Mouse (Mus musculus) gastrocnemius, postnatal 25 days (tissue): ENCODE data around the gene Chst15. TPM values are rescaled to one million over a fixed set of nuclear protein-coding genes. Genes with fewer than 3 reads are reported as not detected.

ENCODE experiments used
- DNase-seq: peaks from one replicate; pipeline ENCODE4 v3.0.0; 2022
- total RNA-seq, 2 experiments: library from RNA; stranded (reverse); gene quantifications; 1 replicate in 1 of 2; 2 replicates in 1 of 2; pipeline ENCODE4 v1.2.3; 2021

Chst15 gene
- total RNA-seq, 2 experiments from 2014 or later: 2.7 to 4.5 TPM

- DNase-seq: no peak
Observed at GRCm38 (mm10) chr7:132336781-132337180, 19.8 kb upstream of the Chst15 start.

- no peak for DNase-seq
Observed at GRCm38 (mm10) chr7:132335367-132335766, 18.3 kb upstream of the Chst15 start.

GRCm38 (mm10) chr7:132333078-132333477, 16.1 kb upstream of the Chst15 start:
- DNase-seq: no peak

- DNase-seq: no peak
Observed at GRCm38 (mm10) chr7:132332176-132332575, 15.1 kb upstream of the Chst15 start.

- no peak for DNase-seq
Observed at GRCm38 (mm10) chr7:132330179-132330578, 13.2 kb upstream of the Chst15 start.

GRCm38 (mm10) chr7:132328648-132329047, 11.6 kb upstream of the Chst15 start:
- no peak for DNase-seq

- DNase-seq: peak; percentile 36
Observed at GRCm38 (mm10) chr7:132325549-132326331, 8.7 kb upstream of the Chst15 start.

- DNase-seq: no peak
Observed at GRCm38 (mm10) chr7:132323430-132323829, 6.4 kb upstream of the Chst15 start.

- no peak for DNase-seq
Observed at GRCm38 (mm10) chr7:132321392-132321958, 4.4 kb upstream of the Chst15 start.

GRCm38 (mm10) chr7:132316101-132317035, 660 bp downstream of the Chst15 start:
- peak; percentile 57 for DNase-seq

GRCm38 (mm10) chr7:132315149-132316091, 1.6 kb downstream of the Chst15 start:
- peak; percentile 69 for DNase-seq

GRCm38 (mm10) chr7:132312396-132312795, 4.6 kb downstream of the Chst15 start:
- DNase-seq: no peak

- no peak for DNase-seq
Observed at GRCm38 (mm10) chr7:132308537-132309191, 8.4 kb downstream of the Chst15 start.

GRCm38 (mm10) chr7:132307722-132308271, 9.2 kb downstream of the Chst15 start:
- no peak for DNase-seq

- no peak for DNase-seq
Observed at GRCm38 (mm10) chr7:132306671-132307412, 10.2 kb downstream of the Chst15 start.

- DNase-seq: no peak
Observed at GRCm38 (mm10) chr7:132305492-132306375, 11.3 kb downstream of the Chst15 start.

GRCm38 (mm10) chr7:132304424-132305085, 12.5 kb downstream of the Chst15 start:
- no peak for DNase-seq

GRCm38 (mm10) chr7:132303988-132304387, 13.0 kb downstream of the Chst15 start:
- no peak for DNase-seq
